Mouse (Mus musculus): ENCODE data around the gene Ang2.

GRCm38 (mm10) chr14:51240899-51241298, 42.0 kb upstream of the Ang2 start:
- TF ChIP-seq CTCF (IDR thresholded peaks at IDR 0.05; ENCODE audit: low read depth, low read length) (no peak), POLR2AphosphoS5 (IDR thresholded peaks at IDR 0.05; ENCODE audit: insufficient replicate concordance, low read depth, low read length) (no peak), GATA1 (IDR thresholded peaks at IDR 0.05; ENCODE audit: borderline replicate concordance, low read length) (no peak)

All from G1E (cell line).